In the genomic region with DNA sequence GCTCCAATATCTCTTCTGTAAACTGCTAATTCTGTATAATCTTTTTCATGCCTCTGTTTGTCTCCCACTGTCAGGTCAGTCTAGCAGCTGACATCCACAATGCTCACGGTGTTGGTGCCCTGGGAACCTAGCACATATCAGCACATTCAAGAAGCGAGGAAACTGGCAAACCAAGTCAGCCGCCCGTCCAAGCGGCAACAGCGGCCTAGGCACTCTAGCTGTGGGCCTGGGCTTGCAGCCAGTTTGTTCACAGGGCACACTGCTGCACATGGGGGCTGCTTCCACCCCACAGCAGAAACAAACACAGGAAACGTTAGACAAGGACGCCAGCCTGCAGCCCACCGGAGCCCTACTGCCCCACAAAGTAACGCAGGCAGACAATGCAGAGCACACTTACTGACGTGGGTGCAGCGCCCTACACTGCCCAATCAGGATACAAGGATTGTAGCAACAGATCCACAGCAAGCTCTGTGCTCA, we compare ENCODE assay signal across 9 mouse cellular contexts. TPM values are rescaled to one million over a fixed set of nuclear protein-coding genes. Genes with fewer than 3 reads are reported as not detected.
DNase-seq lines count a peak whose midpoint lies in the region; ATAC-seq and TF ChIP-seq lines count a peak whose summit lies in the region.
"Had no signal": no experiment of that assay in that cellular context is flagged by ENCODE, and none has a peak within 500 bp of the region (broad histone marks: within the 10 kb centered on the region; RNA-seq: fewer than 3 reads in every experiment).

No protein-coding gene starts in this region.

- no peak overlapping the region for H3K9ac ChIP-seq in hindbrain, embryonic 15.5 days
- H3K9ac ChIP-seq in hindbrain, embryonic 12.5 days, result no peak overlapping the region
- H3K9ac ChIP-seq in MEL (ENCODE audit: control insufficient read depth, low read depth, low read length, poor library complexity, severe bottlenecking), result peak overlapping the region; percentile 65
- no peak overlapping the region for H3K9ac ChIP-seq in heart, embryonic 13.5 days
- peak overlapping the region; percentile 56 for H3K9ac ChIP-seq in liver, embryonic 16.5 days (ENCODE audit: low read depth, low read length)
- H3K9ac ChIP-seq: embryonic facial prominence, embryonic 12.5 days had no signal

- WGBS in hindbrain, embryonic 15.5 days, result 58% methylated on average over 12 of the region's 12 CpGs
- 74% methylated on average over 12 of the region's 12 CpGs for WGBS in hindbrain, embryonic 12.5 days
- 61% methylated on average over 12 of the region's 12 CpGs for WGBS in heart, embryonic 13.5 days
- 26% methylated on average over 12 of the region's 12 CpGs for WGBS in liver, embryonic 16.5 days (ENCODE audit: insufficient replicate concordance)

- TF ChIP-seq EP300 in MEL (IDR thresholded peaks at IDR 0.05; ENCODE audit: low read depth in 1 of 2, low read length in 2 of 2), result no peak

- no peaks in the 10 kb centered on the region for H3K9me3 ChIP-seq in hindbrain, embryonic 15.5 days
- H3K9me3 ChIP-seq in hindbrain, embryonic 12.5 days (replicated peaks), result no peaks in the 10 kb centered on the region
- no peaks in the 10 kb centered on the region for H3K9me3 ChIP-seq in MEL (replicated peaks; ENCODE audit: insufficient read depth, low read length)
- H3K9me3 ChIP-seq in heart, embryonic 13.5 days, result no peaks in the 10 kb centered on the region
- no peaks in the 10 kb centered on the region for H3K9me3 ChIP-seq in liver, embryonic 16.5 days (replicated peaks; ENCODE audit: control insufficient read depth, low read length)
- H3K9me3 ChIP-seq: embryonic facial prominence, embryonic 12.5 days had no signal

- ATAC-seq in hindbrain, embryonic 15.5 days (ENCODE audit: low FRiP score, low read depth), result 0 out of 2 replicates have a peak, but pooled peaks have one; percentile 42
- no peak for ATAC-seq in hindbrain, embryonic 12.5 days (ENCODE audit: low FRiP score)
- no peak for ATAC-seq in heart, embryonic 13.5 days (ENCODE audit: extremely low read depth, insufficient number of reproducible peaks, low FRiP score, low TSS enrichment)
- ATAC-seq in liver, embryonic 16.5 days (ENCODE audit: low read depth), result peak; percentile 50

- H3K4me2 ChIP-seq in hindbrain, embryonic 15.5 days, result no peak overlapping the region
- H3K4me2 ChIP-seq in hindbrain, embryonic 12.5 days (replicated peaks), result no peak overlapping the region
- no peak overlapping the region; the same call in 1 of the 2 replicates for H3K4me2 ChIP-seq in heart, embryonic 13.5 days
- peak overlapping the region; percentile 52 for H3K4me2 ChIP-seq in liver, embryonic 16.5 days (ENCODE audit: low read depth, low read length)
- H3K4me2 ChIP-seq: embryonic facial prominence, embryonic 12.5 days had no signal

- H3K27me3 ChIP-seq in hindbrain, embryonic 15.5 days, result no peaks in the 10 kb centered on the region
- H3K27me3 ChIP-seq in hindbrain, embryonic 12.5 days, result no peaks in the 10 kb centered on the region
- H3K27me3 ChIP-seq in MEL (ENCODE audit: control insufficient read depth in 1 of 2, insufficient read depth in 2 of 2, low read length in 2 of 2), result no peaks in the 10 kb centered on the region
- H3K27me3 ChIP-seq in heart, embryonic 13.5 days (replicated peaks), result no peaks in the 10 kb centered on the region
- H3K27me3 ChIP-seq in liver, embryonic 16.5 days (ENCODE audit: control insufficient read depth, insufficient read depth, low read depth, low read length), result no peaks in the 10 kb centered on the region
- H3K27me3 ChIP-seq: embryonic facial prominence, embryonic 12.5 days had no signal

- peaks cover 11% of the 10 kb centered on the region; the same call in 1 of the 2 replicates for H3K4me1 ChIP-seq in hindbrain, embryonic 15.5 days (replicated peaks)
- H3K4me1 ChIP-seq in hindbrain, embryonic 12.5 days, result peaks cover 19% of the 10 kb centered on the region
- H3K4me1 ChIP-seq in MEL (ENCODE audit: control insufficient read depth in 1 of 2, insufficient read depth in 2 of 2, low read length in 2 of 2), result peaks cover 14 to 29% of the 10 kb centered on the region in 2 experiments
- H3K4me1 ChIP-seq in heart, embryonic 13.5 days, result peaks cover 15% of the 10 kb centered on the region
- H3K4me1 ChIP-seq in liver, embryonic 16.5 days (ENCODE audit: control insufficient read depth, low read depth, low read length), result peaks cover 35% of the 10 kb centered on the region

- no peak for TF ChIP-seq RAD21 in MEL (IDR thresholded peaks at IDR 0.05; ENCODE audit: low read depth, low read length)

- peaks cover 14% of the 10 kb centered on the region for H3K36me3 ChIP-seq in hindbrain, embryonic 15.5 days
- H3K36me3 ChIP-seq in hindbrain, embryonic 12.5 days, result peaks cover 15% of the 10 kb centered on the region
- peaks cover 0 to 26% of the 10 kb centered on the region in 2 experiments; a peak in 2 of 4 replicates for H3K36me3 ChIP-seq in MEL (ENCODE audit: control insufficient read depth in 1 of 2, insufficient read depth in 2 of 2, low read length in 2 of 2)
- H3K36me3 ChIP-seq in heart, embryonic 13.5 days, result peaks cover 38% of the 10 kb centered on the region
- H3K36me3 ChIP-seq in liver, embryonic 16.5 days (ENCODE audit: control insufficient read depth, insufficient read depth), result peaks cover 7% of the 10 kb centered on the region

- TF ChIP-seq CTCF in MEL (IDR thresholded peaks at IDR 0.05 in 2 of 3, conservative IDR thresholded peaks at IDR 0.05 in 1 of 3; ENCODE audit: control insufficient read depth in 1 of 3, insufficient read depth in 1 of 3, low read depth in 2 of 3, low read length in 3 of 3, poor library complexity in 1 of 3, severe bottlenecking in 1 of 3), result no peak

- TF ChIP-seq POLR2A in MEL (IDR thresholded peaks at IDR 0.05; ENCODE audit: control insufficient read depth in 1 of 2, insufficient read depth in 1 of 2, low read depth in 1 of 2, low read length in 2 of 2, poor library complexity in 1 of 2), result peak; percentile 68 to 78; a peak in 2 of 4 replicates

- H3K79me2 ChIP-seq in MEL (ENCODE audit: control insufficient read depth, insufficient read depth, low read length, poor library complexity), result no peaks in the 10 kb centered on the region

- peak; percentile 91 for DNase-seq in MEL (ENCODE audit: low read depth, low spot score)
- DNase-seq in gastrocnemius, postnatal 25 days, result no peak
- DNase-seq in gastrocnemius, adult 8-10 months (ENCODE audit: low spot score in 2 of 2), result no peak
- DNase-seq in right cerebral cortex, adult 18-20 months, result no peak

- no peak overlapping the region for H3K27ac ChIP-seq in hindbrain, embryonic 15.5 days (replicated peaks)
- no peak overlapping the region for H3K27ac ChIP-seq in hindbrain, embryonic 12.5 days
- H3K27ac ChIP-seq in MEL (ENCODE audit: control insufficient read depth, low read depth, low read length), result peak overlapping the region; percentile 99
- peak overlapping the region; percentile 39; the same call in 1 of the 2 replicates for H3K27ac ChIP-seq in heart, embryonic 13.5 days (replicated peaks)
- H3K27ac ChIP-seq in liver, embryonic 16.5 days (ENCODE audit: low read length), result peak overlapping the region; percentile 95
- H3K27ac ChIP-seq: embryonic facial prominence, embryonic 12.5 days had no signal

- H3K4me3 ChIP-seq in hindbrain, embryonic 15.5 days, result no peak overlapping the region
- no peak overlapping the region for H3K4me3 ChIP-seq in hindbrain, embryonic 12.5 days
- H3K4me3 ChIP-seq in MEL (ENCODE audit: control insufficient read depth in 1 of 2, insufficient read depth in 1 of 2, low read depth in 2 of 2, low read length in 2 of 2), result peak overlapping the region; percentile 38 to 45
- H3K4me3 ChIP-seq in heart, embryonic 13.5 days, result no peak overlapping the region
- peak overlapping the region; percentile 12; the same call in 1 of the 2 replicates for H3K4me3 ChIP-seq in liver, embryonic 16.5 days (ENCODE audit: low read depth, low read length)
- H3K4me3 ChIP-seq: embryonic facial prominence, embryonic 12.5 days had no signal

TF ChIP-seq in MEL, 35 proteins besides CTCF, POLR2A, EP300 and RAD21 (continues in another document):
- TF ChIP-seq UBTF (IDR thresholded peaks at IDR 0.05; ENCODE audit: borderline replicate concordance, insufficient read depth, low read depth, low read length) (0 out of 2 replicates have a peak, but pooled peaks have one; percentile 76), MAX (IDR thresholded peaks at IDR 0.05; ENCODE audit: low read length) (peak; percentile 56), TAL1 (IDR thresholded peaks at IDR 0.05; ENCODE audit: low read length) (no peak; the same call in 1 of the 2 replicates), ZMIZ1 (IDR thresholded peaks at IDR 0.05; ENCODE audit: low read depth, low read length) (peak; percentile 82), GABPA (IDR thresholded peaks at IDR 0.05; ENCODE audit: low read depth, low read length) (no peak), TCF12 (IDR thresholded peaks at IDR 0.05; ENCODE audit: low read depth, low read length) (no peak), ELF1 (IDR thresholded peaks at IDR 0.05; ENCODE audit: low read depth, low read length) (no peak), MYB (IDR thresholded peaks at IDR 0.05; ENCODE audit: low read depth, low read length) (no peak), SMC3 (IDR thresholded peaks at IDR 0.05; ENCODE audit: low read depth, low read length) (no peak; the same call in 1 of the 2 replicates), TBP (IDR thresholded peaks at IDR 0.05; ENCODE audit: low read depth, low read length) (peak; percentile 77; the same call in 1 of the 2 replicates), JUND (IDR thresholded peaks at IDR 0.05; ENCODE audit: low read depth, low read length) (no peak), MEF2A (IDR thresholded peaks at IDR 0.05; ENCODE audit: extremely low read depth, insufficient replicate concordance, low read depth, low read length, poor library complexity, severe bottlenecking) (no peak), GATA1 (IDR thresholded peaks at IDR 0.05; ENCODE audit: low read depth, low read length) (no peak), ETS1 (IDR thresholded peaks at IDR 0.05; ENCODE audit: low read depth, low read length) (peak; percentile 65), MAZ (IDR thresholded peaks at IDR 0.05; ENCODE audit: low read depth, low read length) (peak; percentile 53), USF1 (IDR thresholded peaks at IDR 0.05; ENCODE audit: low read depth, low read length) (no peak), NELFE (IDR thresholded peaks at IDR 0.05; ENCODE audit: low read depth, low read length) (peak; percentile 87)

RNA-seq across cellular contexts. Expression of a gene that starts 31.1 kb away (rescaled TPM):
- polyA plus RNA-seq in hindbrain, embryonic 15.5 days (2015; fragmentation: Nextera tagmentation; extraction: Ambion mirVana), result 35.8 and 36.5 TPM in 2 replicates
- polyA plus RNA-seq in hindbrain, embryonic 12.5 days (2016; fragmentation: Nextera tagmentation; extraction: Ambion mirVana), result 30.8 and 34.4 TPM in 2 replicates
- 13.6 and 14.8 TPM in 2 replicates for total RNA-seq in MEL (2012; rRNA removed)
- 10 to 100 TPM in 1 of 2 experiments, not detected in 1; 12.8 TPM for polyA plus RNA-seq in MEL (2012; ENCODE audit: insufficient read depth in 1 of 2, insufficient read length in 2 of 2, low read depth in 1 of 2, low replicate concordance in 2 of 2, missing spikeins in 1 of 2)
- 10.1 and 13.3 TPM in 2 replicates for polyA plus RNA-seq in heart, embryonic 13.5 days (2015; fragmentation: Nextera tagmentation; extraction: Ambion mirVana)
- polyA plus RNA-seq in liver, embryonic 16.5 days (2015; fragmentation: Nextera tagmentation; extraction: Ambion mirVana), result 6.7 and 7.4 TPM in 2 replicates
- 1 to 10 TPM; 4.3 to 4.5 TPM for total RNA-seq in gastrocnemius, postnatal 25 days (2021)
- total RNA-seq in gastrocnemius, adult 8-10 months (2022), result 1 to 10 TPM; 4.3 to 5.3 (median 4.5) TPM

Comparison
In these comparisons a context has a peak if more than half of its experiments do, and no peak if none do; other contexts are left out.
1. ATAC-seq: peak in hindbrain, embryonic 15.5 days (single experiment) and liver, embryonic 16.5 days (single experiment); none in hindbrain, embryonic 12.5 days (single experiment) and heart, embryonic 13.5 days (single experiment).
2. H3K27ac ChIP-seq: peak in MEL (single experiment), heart, embryonic 13.5 days (single experiment) and liver, embryonic 16.5 days (single experiment); none in hindbrain, embryonic 15.5 days (single experiment) and hindbrain, embryonic 12.5 days (single experiment).
3. H3K4me3 ChIP-seq: peak in MEL (2 of 2) and liver, embryonic 16.5 days (single experiment); none in hindbrain, embryonic 15.5 days (single experiment), hindbrain, embryonic 12.5 days (single experiment) and heart, embryonic 13.5 days (single experiment).
4. H3K9ac ChIP-seq: peak in MEL (single experiment) and liver, embryonic 16.5 days (single experiment); none in hindbrain, embryonic 15.5 days (single experiment), hindbrain, embryonic 12.5 days (single experiment) and heart, embryonic 13.5 days (single experiment).